Mouse (Mus musculus) heart, embryonic 14.5 days (tissue): ENCODE results near the gene Cetn3. TPM values are rescaled to one million over a fixed set of nuclear protein-coding genes. Genes with fewer than 3 reads are reported as not detected.

Experiments used
- ATAC-seq: fragments of 200-750 bp; cut with Nextera tagmentation; 2 replicates; pipeline ENCODE4 v1.8.0; 2017; ENCODE audit warnings: low read depth, moderate TSS enrichment; ENCODE audit not compliant: insufficient number of reproducible peaks, insufficient read depth, low FRiP score
- H3K27ac ChIP-seq, 2 experiments: fragments of 200-500 bp in 1 of 2; fragments of 300-500 bp in 1 of 2; sonication (generic) in 1 of 2; replicated peaks in 1 of 2; 2 replicates each; pipeline ENCODE4 v1.5.1; 2012 to 2014; ENCODE audit warnings: low read depth in 2 of 2, low read length in 2 of 2, control low read depth in 1 of 2, mild to moderate bottlenecking in 1 of 2, mixed read lengths in 1 of 2; ENCODE audit not compliant: control insufficient read depth in 1 of 2, insufficient read depth in 1 of 2
- H3K27me3 ChIP-seq: fragments of 300-500 bp; sonication (generic); 2 replicates; pipeline ENCODE4 v1.6.1; 2014; ENCODE audit warnings: mild to moderate bottlenecking, low read length, control low read depth; ENCODE audit not compliant: control insufficient read depth, insufficient read depth
- H3K36me3 ChIP-seq: fragments of 300-500 bp; sonication (generic); 2 replicates; pipeline ENCODE4 v1.6.1; 2014; ENCODE audit warnings: mild to moderate bottlenecking, control low read depth, low read length, mixed read lengths; ENCODE audit not compliant: control insufficient read depth, insufficient read depth
- H3K4me1 ChIP-seq, 2 experiments: fragments of 200-500 bp in 1 of 2; fragments of 300-500 bp in 1 of 2; sonication (generic) in 1 of 2; 2 replicates each; pipeline ENCODE4 v1.6.1; 2012 to 2014; ENCODE audit warnings: low read length in 2 of 2, control low read depth in 1 of 2, mixed read lengths in 1 of 2; ENCODE audit not compliant: control insufficient read depth in 2 of 2, insufficient read depth in 2 of 2
- H3K4me2 ChIP-seq: fragments of 300-500 bp; sonication (generic); 2 replicates; pipeline ENCODE4 v1.6.1; 2014; ENCODE audit warnings: mild to moderate bottlenecking, low read length
- H3K4me3 ChIP-seq, 2 experiments: fragments of 200-500 bp in 1 of 2; fragments of 300-500 bp in 1 of 2; sonication (generic) in 1 of 2; 2 replicates each; pipeline ENCODE4 v1.5.1; 2012 to 2014; ENCODE audit warnings: low read length in 2 of 2, mild to moderate bottlenecking in 2 of 2, control low read depth in 1 of 2, low read depth in 1 of 2, moderate library complexity in 1 of 2; ENCODE audit not compliant: control insufficient read depth in 1 of 2, insufficient read depth in 1 of 2
- H3K9ac ChIP-seq: fragments of 300-500 bp; sonication (generic); 2 replicates; pipeline ENCODE4 v1.6.1; 2014; ENCODE audit warnings: mild to moderate bottlenecking, low read length
- H3K9me3 ChIP-seq: fragments of 300-500 bp; sonication (generic); 2 replicates; pipeline ENCODE4 v1.6.1; 2016; ENCODE audit warnings: low read length, control low read depth; ENCODE audit not compliant: control insufficient read depth
- WGBS: fragments of 180-500 bp; shearing (Covaris S2); extraction: QIAGEN DNeasy Blood & Tissue Kit; methylation state at CpG from one replicate; pipeline ENCODE4 v1.1.7; 2014; 5-methylcytosine and 5-hydroxymethylcytosine counted together
- polyA plus RNA-seq: library from polyadenylated mRNA; unstranded; fragments of >200 nt; fragmentation: Nextera tagmentation; extraction: Ambion mirVana; gene quantifications from 2 replicates; pipeline ENCODE4 v1.2.1, GENCODE M21; 2014

Gene Cetn3
- polyA plus RNA-seq, 1 experiment from 2014 or later = 226 TPM

- no peak overlapping the region for H3K9ac ChIP-seq
- H3K27me3 ChIP-seq = no peaks in the 10 kb centered on the region
- H3K27ac ChIP-seq = no peak overlapping the region
- no peaks in the 10 kb centered on the region for H3K36me3 ChIP-seq
- WGBS = 78% methylated on average over 5 of the region's 5 CpGs
- no peak overlapping the region for H3K4me3 ChIP-seq
- no peaks in the 10 kb centered on the region for H3K4me1 ChIP-seq
- no peaks in the 10 kb centered on the region for H3K9me3 ChIP-seq
- no peak overlapping the region for H3K4me2 ChIP-seq
- ATAC-seq = no peak
Measured at GRCm38 (mm10) chr13:81840246-81840645, 57.4 kb downstream of the Cetn3 start.

GRCm38 (mm10) chr13:81840646-81841045 is 57.8 kb downstream of the Cetn3 start:
- whole genome bisulfite sequencing = 81% methylated on average over 5 of the region's 5 CpGs
- Histone ChIP-seq H3K27me3 (no peaks in the 10 kb centered on the region), H3K4me1 (no peaks in the 10 kb centered on the region), H3K9me3 (no peaks in the 10 kb centered on the region), H3K4me2 (no peak overlapping the region), H3K27ac (no peak overlapping the region), H3K36me3 (no peaks in the 10 kb centered on the region), H3K4me3 (no peak overlapping the region), H3K9ac (no peak overlapping the region)
- no peak for ATAC-seq

GRCm38 (mm10) chr13:81842278-81842677 is 59.4 kb downstream of the Cetn3 start:
- no peaks in the 10 kb centered on the region for H3K9me3 ChIP-seq
- 73% methylated on average over 6 of the region's 6 CpGs for WGBS
- no peak overlapping the region for H3K9ac ChIP-seq
- no peak overlapping the region for H3K4me3 ChIP-seq
- no peaks in the 10 kb centered on the region for H3K36me3 ChIP-seq
- no peaks in the 10 kb centered on the region for H3K27me3 ChIP-seq
- no peak overlapping the region for H3K4me2 ChIP-seq
- H3K27ac ChIP-seq = no peak overlapping the region
- ATAC-seq = no peak
- no peaks in the 10 kb centered on the region for H3K4me1 ChIP-seq

Other genes with a start within 250 kb of the Cetn3 start
- 0.86 and 1.2 TPM in 2 replicates for gene Adgrv1, start 149.9 kb upstream of the Cetn3 start, polyA plus RNA-seq
- gene Lysmd3, start 125.4 kb upstream of the Cetn3 start, polyA plus RNA-seq = 24.9 and 25.9 TPM in 2 replicates
- 15.8 and 16.9 TPM in 2 replicates for gene Polr3g, start 72.1 kb upstream of the Cetn3 start, polyA plus RNA-seq
- 8.4 and 10.3 TPM in 2 replicates for gene Mblac2, start 71.7 kb upstream of the Cetn3 start, polyA plus RNA-seq